Mouse (Mus musculus): Measurements from ENCODE around the gene Lats2. TPM values are rescaled to one million over a fixed set of nuclear protein-coding genes. Genes with fewer than 3 reads are reported as not detected.

The Lats2 gene
- 16.8 TPM for polyA plus RNA-seq (2014; fragmentation: Illumina TruSeq; extraction: RNeasy Lipid Tissue Mini Kit (QIAGEN cat#74804); ENCODE audit: low read depth, low replicate concordance)

GRCm38 (mm10) chr14:57758237-57758636 lies at the start of gene Lats2:
TSS of gene Lats2 (minus strand) at chr14:57758388.

GRCm38 (mm10) chr14:57797991-57798931 lies 40.1 kb upstream of the Lats2 start, which contains the start of gene Sap18:
TSS of gene Sap18 (plus strand) at chr14:57798180.

GRCm38 (mm10) chr14:57746001-57746771 lies 12.0 kb downstream of the Lats2 start, which contains the start of gene Gm49361:
TSS of gene Gm49361 (minus strand) at chr14:57746103.

GRCm38 (mm10) chr14:57664822-57665627 lies 93.2 kb downstream of the Lats2 start, which contains the start of gene Xpo4:
TSS of gene Xpo4 (minus strand) at chr14:57665430.

Other genes starting within 250 kb of the Lats2 start
- 3.7 TPM for gene Il17d, start 233.6 kb downstream of the Lats2 start, polyA plus RNA-seq (2014; fragmentation: Illumina TruSeq; extraction: RNeasy Lipid Tissue Mini Kit (QIAGEN cat#74804); ENCODE audit: low read depth, low replicate concordance)
- gene Eef1akmt1, start 186.8 kb downstream of the Lats2 start, polyA plus RNA-seq (2014; fragmentation: Illumina TruSeq; extraction: RNeasy Lipid Tissue Mini Kit (QIAGEN cat#74804); ENCODE audit: low read depth, low replicate concordance): 24.6 TPM
- gene Xpo4, start 93.0 kb downstream of the Lats2 start, polyA plus RNA-seq (2014; fragmentation: Illumina TruSeq; extraction: RNeasy Lipid Tissue Mini Kit (QIAGEN cat#74804); ENCODE audit: low read depth, low replicate concordance): 6.7 TPM
- not detected for gene Gm49361, start 12.3 kb downstream of the Lats2 start, polyA plus RNA-seq (2014; fragmentation: Illumina TruSeq; extraction: RNeasy Lipid Tissue Mini Kit (QIAGEN cat#74804); ENCODE audit: low read depth, low replicate concordance)
- 113 TPM for gene Sap18, start 39.8 kb upstream of the Lats2 start, polyA plus RNA-seq (2014; fragmentation: Illumina TruSeq; extraction: RNeasy Lipid Tissue Mini Kit (QIAGEN cat#74804); ENCODE audit: low read depth, low replicate concordance)
- 1.5 TPM for gene Ska3, start 67.8 kb upstream of the Lats2 start, polyA plus RNA-seq (2014; fragmentation: Illumina TruSeq; extraction: RNeasy Lipid Tissue Mini Kit (QIAGEN cat#74804); ENCODE audit: low read depth, low replicate concordance)
- 56.1 TPM for gene Mrpl57, start 67.8 kb upstream of the Lats2 start, polyA plus RNA-seq (2014; fragmentation: Illumina TruSeq; extraction: RNeasy Lipid Tissue Mini Kit (QIAGEN cat#74804); ENCODE audit: low read depth, low replicate concordance)
- 35.8 TPM for gene Zdhhc20, start 131.9 kb upstream of the Lats2 start, polyA plus RNA-seq (2014; fragmentation: Illumina TruSeq; extraction: RNeasy Lipid Tissue Mini Kit (QIAGEN cat#74804); ENCODE audit: low read depth, low replicate concordance)
- 41.9 TPM for gene Micu2, start 240.9 kb upstream of the Lats2 start, polyA plus RNA-seq (2014; fragmentation: Illumina TruSeq; extraction: RNeasy Lipid Tissue Mini Kit (QIAGEN cat#74804); ENCODE audit: low read depth, low replicate concordance)